Mouse (Mus musculus) heart, adult 2 months (tissue): ENCODE data around the gene Slc38a9.

Experiments
- CTCF ChIP-seq: fragments of 200-600 bp; IDR thresholded peaks from 2 replicates; pipeline ENCODE4 v1.8.1; 2022; ENCODE audit warnings: antibody characterized with exemption, mild to moderate bottlenecking, moderate library complexity
- EP300 ChIP-seq: fragments of 200-500 bp; IDR thresholded peaks from 2 replicates; pipeline ENCODE4 v1.6.1; 2011; ENCODE audit warnings: low read depth, low read length, control low read depth; ENCODE audit not compliant: insufficient read depth

DNA sequence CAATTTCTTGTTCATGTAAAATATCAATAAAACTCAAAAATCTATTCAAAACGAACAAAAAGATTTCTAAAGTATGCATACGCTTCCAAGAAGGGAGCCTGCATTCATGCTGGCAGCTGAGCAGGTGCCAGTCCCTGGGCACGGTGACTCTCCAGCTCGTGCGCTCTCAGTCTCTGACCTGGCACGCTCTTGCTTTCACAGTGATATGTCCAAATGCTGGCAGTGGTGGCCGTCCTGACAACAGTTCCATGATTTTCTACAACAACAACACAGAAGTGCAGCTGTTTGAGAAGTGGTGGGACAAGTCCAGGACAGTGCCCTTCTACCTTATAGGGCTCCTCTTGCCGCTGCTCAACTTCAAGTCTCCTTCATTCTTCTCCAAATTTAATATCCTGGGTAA is 40.7 kb downstream of the Slc38a9 start:
- no peak for TF ChIP-seq CTCF
- TF ChIP-seq EP300, result 0 out of 2 replicates have a peak, but pooled peaks have one; percentile 31
